In genomic region chr5:64274738-64275451, GRCm38 (mm10) we compare ENCODE assay signal across 9 mouse cellular contexts.
DNase-seq lines count a peak whose midpoint lies in the region; ATAC-seq and TF ChIP-seq lines count a peak whose summit lies in the region.
"Had no signal": no experiment of that assay in that cellular context is flagged by ENCODE, and none has a peak within 500 bp of the region (broad histone marks: within the 10 kb centered on the region; RNA-seq: fewer than 3 reads in every experiment).

No protein-coding gene starts in this region.

- peaks cover 20% of the 10 kb centered on the region for H3K36me3 ChIP-seq in ES-E14 (ENCODE audit: control insufficient read depth, insufficient read depth, low read length, poor library complexity, severe bottlenecking)

- H3K4me1 ChIP-seq in ES-E14 (ENCODE audit: control insufficient read depth in 2 of 2, insufficient read depth in 2 of 2, low read length in 2 of 2, poor library complexity in 1 of 2), result peaks cover 2 to 3% of the 10 kb centered on the region in 2 experiments; a peak in 2 of 4 replicates
- H3K4me1 ChIP-seq: lung, embryonic 15.5 days had no signal

- no peaks in the 10 kb centered on the region for H3K9me3 ChIP-seq in ES-E14 (ENCODE audit: control insufficient read depth, insufficient read depth, low read depth, low read length)
- H3K9me3 ChIP-seq: lung, embryonic 15.5 days had no signal

- DNase-seq in layer of hippocampus, adult 2 months (ENCODE audit: low spot score in 2 of 2), result peak; percentile 40 to 73
- DNase-seq in layer of hippocampus, adult 9-11 months, result no peak
- DNase-seq in ES-E14 (ENCODE audit: low read depth, low spot score), result no peak
- DNase-seq in cerebellum, adult 11 months, result peak; percentile 30
- peak; percentile 53 to 54 for DNase-seq in heart, postnatal 36 days
- DNase-seq in left cerebral cortex, postnatal 4 days, result peak; percentile 55

- H3K9ac ChIP-seq in ES-E14 (ENCODE audit: insufficient read depth, low read depth, low read length, poor library complexity, severe bottlenecking), result no peak overlapping the region
- H3K9ac ChIP-seq: lung, embryonic 15.5 days had no signal

- peak; percentile 90 for TF ChIP-seq CTCF in layer of hippocampus, adult 2 months (conservative IDR thresholded peaks at IDR 0.05)

- ATAC-seq in neutrophil, adult 5-6 weeks (ENCODE audit: extremely low read depth, insufficient number of reproducible peaks, low FRiP score, poor library complexity, severe bottlenecking), result peak; percentile 75
- ATAC-seq in erythroblast, adult 5-6 weeks (replicated peaks; ENCODE audit: low FRiP score, poor library complexity, severe bottlenecking), result no peak

- no peak overlapping the region for H3K27ac ChIP-seq in layer of hippocampus, adult 2 months
- H3K27ac ChIP-seq in ES-E14 (ENCODE audit: insufficient read depth, low read depth, low read length, poor library complexity, severe bottlenecking), result no peak overlapping the region
- H3K27ac ChIP-seq: lung, embryonic 15.5 days had no signal

- in situ Hi-C loops in ES-E14 (cut with MboI; ENCODE audit: low sequenced_read_pairs in 2 of 2, unreplicated experiment in 2 of 2), result no loop called here

- no peak overlapping the region for H3K4me3 ChIP-seq in layer of hippocampus, adult 2 months
- H3K4me3 ChIP-seq in ES-E14 (ENCODE audit: insufficient read depth in 1 of 2, low read depth in 1 of 2, low read length in 2 of 2, poor library complexity in 1 of 2, severe bottlenecking in 1 of 2), result no peak overlapping the region
- H3K4me3 ChIP-seq: lung, embryonic 15.5 days had no signal

- intact Hi-C loops in heart, postnatal 36 days (cut with DNase I), result loop anchor here (2.0 to 5.0 kb wide), 3 partner anchors 72 to 368 kb away; no protein-coding TSS in a partner anchor
- intact Hi-C loops in left cerebral cortex, postnatal 4 days (cut with DNase I), result loop anchor here (5.0 to 10.0 kb wide), 2 partner anchors 170 to 368 kb away; no protein-coding TSS in a partner anchor

TF ChIP-seq in ES-E14, 5 proteins besides CTCF, POLR2A, EP300 and RAD21:
- TF ChIP-seq ZC3H11A (IDR thresholded peaks at IDR 0.05; ENCODE audit: borderline replicate concordance, low read depth, low read length) (peak; percentile 88), HCFC1 (IDR thresholded peaks at IDR 0.05; ENCODE audit: borderline replicate concordance, insufficient read depth, low read length) (no peak)

Comparison
In these comparisons a context has a peak if more than half of its experiments do, and no peak if none do; other contexts are left out.
1. DNase-seq: peak in layer of hippocampus, adult 2 months (2 of 2), cerebellum, adult 11 months (single experiment), heart, postnatal 36 days (2 of 2) and left cerebral cortex, postnatal 4 days (single experiment); none in layer of hippocampus, adult 9-11 months (single experiment) and ES-E14 (single experiment).